Mouse (Mus musculus) T-cell, adult 2 months (primary cell): ENCODE data around the gene Ppm1g.
"Not testable (repeated sequence)": the region's sequence is repeated elsewhere in the genome, so short reads cannot be mapped to it uniquely, and the experiment has no call there.

Experiments used
- DNase-seq: peaks from one replicate; pipeline ENCODE4 v3.0.0; 2022; ENCODE audit warnings: low spot score

Ppm1g gene

GRCm38 (mm10) chr5:31219070-31219469 lies 1.4 kb downstream of the Ppm1g start:
- DNase-seq = no peak

GRCm38 (mm10) chr5:31218294-31218693 lies 2.2 kb downstream of the Ppm1g start:
- peak; percentile 55 for DNase-seq

GRCm38 (mm10) chr5:31216554-31216953 lies 3.9 kb downstream of the Ppm1g start:
- not testable (repeated sequence) for DNase-seq

- DNase-seq = no peak
Observed at GRCm38 (mm10) chr5:31204421-31204820, 16.1 kb downstream of the Ppm1g start.

- no peak for DNase-seq
Observed at GRCm38 (mm10) chr5:31203866-31204265, 16.6 kb downstream of the Ppm1g start.

GRCm38 (mm10) chr5:31202933-31203332 lies 17.6 kb downstream of the Ppm1g start:
- no peak for DNase-seq

- DNase-seq = peak; percentile 97
Observed at GRCm38 (mm10) chr5:31201742-31202590, 18.5 kb downstream of the Ppm1g start, which contains the start of gene Zfp513. Gene Zfp513 (minus strand): TSS chr5:31202303.

GRCm38 (mm10) chr5:31201042-31201741 lies 19.3 kb downstream of the Ppm1g start:
- DNase-seq = no peak

GRCm38 (mm10) chr5:31200327-31200768 lies 20.1 kb downstream of the Ppm1g start:
- DNase-seq = no peak

- DNase-seq = no peak
Observed at GRCm38 (mm10) chr5:31199893-31200292, 20.6 kb downstream of the Ppm1g start.

- no peak for DNase-seq
Observed at GRCm38 (mm10) chr5:31199321-31199892, 21.1 kb downstream of the Ppm1g start.

- no peak for DNase-seq
Observed at GRCm38 (mm10) chr5:31198616-31199320, 21.7 kb downstream of the Ppm1g start.

GRCm38 (mm10) chr5:31198170-31198569 lies 22.3 kb downstream of the Ppm1g start:
- no peak for DNase-seq

GRCm38 (mm10) chr5:31197072-31197471 lies 23.4 kb downstream of the Ppm1g start:
- DNase-seq = no peak

- no peak for DNase-seq
Observed at GRCm38 (mm10) chr5:31196207-31196606, 24.3 kb downstream of the Ppm1g start.

- no peak for DNase-seq
Observed at GRCm38 (mm10) chr5:31195671-31196070, 24.8 kb downstream of the Ppm1g start.

GRCm38 (mm10) chr5:31194486-31195485 lies 25.7 kb downstream of the Ppm1g start:
- DNase-seq = no peak

- DNase-seq = no peak
Observed at GRCm38 (mm10) chr5:31193631-31194281, 26.7 kb downstream of the Ppm1g start.

- DNase-seq = peak; percentile 99
Observed at GRCm38 (mm10) chr5:31192939-31193630, 27.4 kb downstream of the Ppm1g start, which contains the start of the genes Snx17 and Eif2b4. Gene Snx17 (plus strand): TSS chr5:31193227. Gene Eif2b4 (minus strand): TSS chr5:31193430.
